Comparison of ENCODE assay signal across 20 mouse cellular contexts in the genomic region with DNA sequence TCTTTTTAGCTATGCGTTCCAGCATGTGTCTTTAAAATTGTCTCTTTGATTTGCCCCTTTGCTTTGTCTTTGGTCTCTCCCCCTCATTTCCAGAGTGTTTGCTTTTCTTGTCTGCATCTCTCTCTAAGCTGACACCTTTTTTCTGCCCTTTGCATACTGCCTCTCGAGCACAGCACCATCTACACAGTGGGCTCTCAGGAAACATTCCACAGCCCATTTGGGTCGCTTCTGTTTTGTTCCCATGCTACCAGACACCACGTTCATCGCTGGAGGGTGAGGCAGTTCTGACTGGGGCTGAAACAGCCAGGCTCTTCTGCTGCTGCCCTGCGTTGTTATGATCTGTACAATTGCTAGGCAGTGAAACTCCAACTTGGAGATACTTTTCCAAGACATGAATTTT. TPM values are rescaled to one million over a fixed set of nuclear protein-coding genes. Genes with fewer than 3 reads are reported as not detected.
A peak's percentile ranks its signal among the peaks of the same experiment; 100 is the strongest.
DNase-seq lines count a peak whose midpoint lies in the region; ATAC-seq lines count a peak whose summit lies in the region.
"Had no signal": no experiment of that assay in that cellular context is flagged by ENCODE, and none has a peak within 500 bp of the region (broad histone marks: within the 10 kb centered on the region; RNA-seq: fewer than 3 reads in every experiment).

No protein-coding gene starts in this region.

- 30% methylated on average over 6 of the region's 6 CpGs for WGBS in midbrain, embryonic 11.5 days
- WGBS in midbrain, embryonic 13.5 days: 23% methylated on average over 6 of the region's 6 CpGs
- WGBS in stomach, embryonic 14.5 days: 22% methylated on average over 6 of the region's 6 CpGs

- H3K4me1 ChIP-seq in midbrain, embryonic 11.5 days (ENCODE audit: control insufficient read depth, insufficient read depth, low read length): peaks cover 10% of the 10 kb centered on the region
- H3K4me1 ChIP-seq in midbrain, embryonic 13.5 days (replicated peaks): peaks cover 11% of the 10 kb centered on the region
- H3K4me1 ChIP-seq in stomach, embryonic 14.5 days (ENCODE audit: control insufficient read depth, insufficient read depth, low read length): peaks cover 37% of the 10 kb centered on the region
- H3K4me1 ChIP-seq: heart, embryonic 13.5 days; hindbrain, embryonic 13.5 days had no signal

- DNase-seq in heart, adult 11 months: peak; percentile 75
- DNase-seq in heart, postnatal 4 days: no peak
- peak; percentile 84 for DNase-seq in midbrain, embryonic 11.5 days (ENCODE audit: low spot score, missing footprints)
- no peak for DNase-seq in adrenal gland, adult (ENCODE audit: inconsistent age in 2 of 2, low spot score in 1 of 2)
- DNase-seq in layer of hippocampus, postnatal 36 days: no peak
- DNase-seq: adrenal gland, postnatal 25 days; cerebellum, adult 18-20 months; cerebellum, postnatal 10 days; forebrain, postnatal 0 days; gastrocnemius, adult 2 months; gastrocnemius, postnatal 25 days; heart, postnatal 36 days had no signal

- no peak overlapping the region for H3K4me2 ChIP-seq in midbrain, embryonic 11.5 days
- no peak overlapping the region for H3K4me2 ChIP-seq in midbrain, embryonic 13.5 days (replicated peaks)
- H3K4me2 ChIP-seq in stomach, embryonic 14.5 days (replicated peaks; ENCODE audit: low read depth, low read length): no peak overlapping the region
- H3K4me2 ChIP-seq: forebrain, embryonic 13.5 days; heart, embryonic 13.5 days; hindbrain, embryonic 13.5 days had no signal

- H3K27ac ChIP-seq in midbrain, embryonic 11.5 days (ENCODE audit: low read depth, low read length): no peak overlapping the region
- H3K27ac ChIP-seq in midbrain, embryonic 13.5 days: no peak overlapping the region
- H3K27ac ChIP-seq in stomach, embryonic 14.5 days (ENCODE audit: low read length): peak overlapping the region; percentile 91
- H3K27ac ChIP-seq: forebrain, embryonic 13.5 days; gastrocnemius, adult 2 months; heart, embryonic 13.5 days; hindbrain, embryonic 13.5 days had no signal

- H3K4me3 ChIP-seq in midbrain, embryonic 11.5 days (ENCODE audit: low read depth, low read length): no peak overlapping the region
- no peak overlapping the region for H3K4me3 ChIP-seq in midbrain, embryonic 13.5 days (replicated peaks)
- no peak overlapping the region for H3K4me3 ChIP-seq in stomach, embryonic 14.5 days (ENCODE audit: low read depth, low read length)
- H3K4me3 ChIP-seq: forebrain, embryonic 13.5 days; gastrocnemius, adult 2 months; heart, embryonic 13.5 days; hindbrain, embryonic 13.5 days had no signal

- no peak for ATAC-seq in midbrain, embryonic 11.5 days (ENCODE audit: low FRiP score)
- no peak for ATAC-seq in midbrain, embryonic 13.5 days
- no peak for ATAC-seq in stomach, embryonic 14.5 days (ENCODE audit: insufficient number of reproducible peaks, insufficient read depth, low FRiP score, low read depth)
- ATAC-seq: activated CD4-positive, CD25-positive, alpha-beta regulatory T cell, adult 4 months; forebrain, embryonic 13.5 days; forebrain, postnatal 0 days; Patski had no signal

- H3K36me3 ChIP-seq in midbrain, embryonic 11.5 days (ENCODE audit: control insufficient read depth, insufficient read depth, low read length): no peaks in the 10 kb centered on the region
- H3K36me3 ChIP-seq in midbrain, embryonic 13.5 days: 0 out of 2 replicates have a peak, but pooled peaks cover under 1% of the 10 kb centered on the region
- no peaks in the 10 kb centered on the region for H3K36me3 ChIP-seq in stomach, embryonic 14.5 days (ENCODE audit: control insufficient read depth, insufficient read depth, low read length)
- H3K36me3 ChIP-seq: hindbrain, embryonic 13.5 days had no signal

- H3K9me3 ChIP-seq in midbrain, embryonic 11.5 days (ENCODE audit: control insufficient read depth, low read length): no peaks in the 10 kb centered on the region
- no peaks in the 10 kb centered on the region for H3K9me3 ChIP-seq in midbrain, embryonic 13.5 days
- H3K9me3 ChIP-seq in stomach, embryonic 14.5 days (ENCODE audit: control insufficient read depth, low read depth, low read length): no peaks in the 10 kb centered on the region
- H3K9me3 ChIP-seq: forebrain, embryonic 13.5 days; heart, embryonic 13.5 days; hindbrain, embryonic 13.5 days had no signal

- H3K27me3 ChIP-seq in midbrain, embryonic 11.5 days (ENCODE audit: control insufficient read depth, insufficient read depth, low read length): no peaks in the 10 kb centered on the region
- H3K27me3 ChIP-seq in midbrain, embryonic 13.5 days: no peaks in the 10 kb centered on the region
- H3K27me3 ChIP-seq in stomach, embryonic 14.5 days (ENCODE audit: control insufficient read depth, insufficient read depth, low read length): no peaks in the 10 kb centered on the region
- H3K27me3 ChIP-seq: CH12.LX; forebrain, embryonic 13.5 days; heart, embryonic 13.5 days; hindbrain, embryonic 13.5 days; Patski had no signal

- no peak overlapping the region for H3K9ac ChIP-seq in midbrain, embryonic 11.5 days (ENCODE audit: low read length)
- no peak overlapping the region for H3K9ac ChIP-seq in midbrain, embryonic 13.5 days (replicated peaks)
- H3K9ac ChIP-seq in stomach, embryonic 14.5 days (replicated peaks; ENCODE audit: low read depth, low read length): no peak overlapping the region
- H3K9ac ChIP-seq: forebrain, embryonic 13.5 days; forebrain, postnatal 0 days; heart, embryonic 13.5 days; hindbrain, embryonic 13.5 days had no signal

RNA-seq across cellular contexts. Expression of a gene that starts 41.0 kb away (rescaled TPM):
- total RNA-seq in heart, postnatal 4 days (2021): 1 to 10 TPM; 9.8 TPM
- polyA plus RNA-seq in midbrain, embryonic 11.5 days (2014; fragmentation: Nextera tagmentation; extraction: Ambion mirVana): 7.1 and 9.8 TPM in 2 replicates
- polyA plus RNA-seq in midbrain, embryonic 13.5 days (2015; fragmentation: Nextera tagmentation; extraction: Ambion mirVana): 7.1 and 7.9 TPM in 2 replicates
- polyA plus RNA-seq in stomach, embryonic 14.5 days (2014; fragmentation: Nextera tagmentation; extraction: Ambion mirVana): 7.0 and 8.1 TPM in 2 replicates
- total RNA-seq in layer of hippocampus, postnatal 36 days (2021): 10 to 100 TPM; 21.3 to 21.6 TPM

Comparison
In these comparisons a context has a peak if more than half of its experiments do, and no peak if none do; other contexts are left out.
1. DNase-seq: peak in heart, adult 11 months (single experiment) and midbrain, embryonic 11.5 days (single experiment); none in heart, postnatal 4 days (single experiment), adrenal gland, adult (0 of 2) and layer of hippocampus, postnatal 36 days (0 of 2).